Mouse (Mus musculus) embryonic facial prominence, embryonic 12.5 days (tissue): Measurements from ENCODE around the gene Sec62. TPM values are rescaled to one million over a fixed set of nuclear protein-coding genes. Genes with fewer than 3 reads are reported as not detected.
"Not testable (repeated sequence)": the region's sequence is repeated elsewhere in the genome, so short reads cannot be mapped to it uniquely, and the experiment has no call there.

Experiments
- ATAC-seq: fragments of 200-750 bp; cut with Nextera tagmentation; 2 replicates; pipeline ENCODE4 v1.8.0; 2017; ENCODE audit not compliant: insufficient number of reproducible peaks, insufficient read depth, low FRiP score, low TSS enrichment
- H3K27ac ChIP-seq: fragments of 300-500 bp; sonication (generic); 2 replicates; pipeline ENCODE4 v1.5.1; 2016; ENCODE audit warnings: mild to moderate bottlenecking
- H3K27me3 ChIP-seq: fragments of 300-500 bp; sonication (generic); 2 replicates; pipeline ENCODE4 v1.6.1; 2016; ENCODE audit warnings: mild to moderate bottlenecking, moderate library complexity
- H3K36me3 ChIP-seq: fragments of 300-500 bp; sonication (generic); 2 replicates; pipeline ENCODE4 v1.6.1; 2016; ENCODE audit warnings: mild to moderate bottlenecking
- H3K4me1 ChIP-seq: fragments of 300-500 bp; sonication (generic); 2 replicates; pipeline ENCODE4 v1.6.1; 2016
- H3K4me2 ChIP-seq: fragments of 300-500 bp; sonication (generic); replicated peaks from 2 replicates; pipeline ENCODE4 v1.6.1; 2016; ENCODE audit warnings: mild to moderate bottlenecking, moderate library complexity
- H3K4me3 ChIP-seq: fragments of 300-500 bp; sonication (generic); 2 replicates; pipeline ENCODE4 v1.5.1; 2016; ENCODE audit warnings: mild to moderate bottlenecking
- H3K9ac ChIP-seq: fragments of 300-500 bp; sonication (generic); 2 replicates; pipeline ENCODE4 v1.6.1; 2016; ENCODE audit warnings: mild to moderate bottlenecking, moderate library complexity
- H3K9me3 ChIP-seq: fragments of 300-500 bp; sonication (generic); 2 replicates; pipeline ENCODE4 v1.6.1; 2016; ENCODE audit warnings: mild to moderate bottlenecking, moderate library complexity
- WGBS: fragments of 180-500 bp; shearing (Covaris S2); methylation state at CpG from one replicate; pipeline ENCODE4 v1.1.7; 2016; 5-methylcytosine and 5-hydroxymethylcytosine counted together
- polyA plus RNA-seq: library from polyadenylated mRNA; unstranded; fragments of >200 nt; fragmentation: Nextera tagmentation; extraction: Ambion mirVana; gene quantifications from 2 replicates; pipeline ENCODE4 v1.2.1, GENCODE M21; 2016

The Sec62 gene
- polyA plus RNA-seq, 1 experiment from 2014 or later: 85.0 TPM

GRCm38 (mm10) chr3:30847413-30847812 lies 54.7 kb downstream of the Sec62 start:
- no peak overlapping the region for H3K9ac ChIP-seq
- ATAC-seq: no peak
- H3K27ac ChIP-seq: no peak overlapping the region
- H3K4me2 ChIP-seq: no peak overlapping the region
- H3K4me3 ChIP-seq: no peak overlapping the region
- H3K36me3 ChIP-seq: no peaks in the 10 kb centered on the region
- WGBS: 73% methylated on average over 1 of the region's 1 CpGs
- no peaks in the 10 kb centered on the region for H3K9me3 ChIP-seq
- H3K4me1 ChIP-seq: no peaks in the 10 kb centered on the region; the same call in 1 of the 2 replicates
- H3K27me3 ChIP-seq: no peaks in the 10 kb centered on the region

GRCm38 (mm10) chr3:30851422-30851821 lies 58.7 kb downstream of the Sec62 start:
- no peak for ATAC-seq
- H3K9me3 ChIP-seq: no peaks in the 10 kb centered on the region
- H3K4me2 ChIP-seq: no peak overlapping the region
- no peak overlapping the region for H3K4me3 ChIP-seq
- H3K4me1 ChIP-seq: peaks cover 8% of the 10 kb centered on the region
- peaks cover 16% of the 10 kb centered on the region for H3K27me3 ChIP-seq
- no peaks in the 10 kb centered on the region for H3K36me3 ChIP-seq
- H3K27ac ChIP-seq: no peak overlapping the region
- H3K9ac ChIP-seq: no peak overlapping the region
- 73% methylated on average over 6 of the region's 6 CpGs for WGBS

GRCm38 (mm10) chr3:30853596-30853995 lies 60.9 kb downstream of the Sec62 start:
- Histone ChIP-seq H3K27ac (no peak overlapping the region), H3K4me3 (no peak overlapping the region), H3K9ac (no peak overlapping the region), H3K4me2 (no peak overlapping the region), H3K27me3 (peaks cover 23% of the 10 kb centered on the region), H3K36me3 (no peaks in the 10 kb centered on the region), H3K9me3 (no peaks in the 10 kb centered on the region), H3K4me1 (peaks cover 8% of the 10 kb centered on the region)
- ATAC-seq: no peak
- WGBS: 90% methylated on average over 5 of the region's 5 CpGs

- Histone ChIP-seq H3K4me3 (peak within 1 kb of the TSS; percentile 61), H3K9ac (peak within 1 kb of the TSS; percentile 56), H3K27me3 (peaks cover 23% of the 10 kb centered on the region), H3K4me1 (peaks cover 8% of the 10 kb centered on the region), H3K4me2 (peak within 1 kb of the TSS; percentile 99), H3K36me3 (no peaks in the 10 kb centered on the region), H3K9me3 (no peaks in the 10 kb centered on the region), H3K27ac (no peak within 1 kb of the TSS)
- peak; percentile 74 for ATAC-seq
- WGBS: under 1% methylated on average over 75 of the region's 75 CpGs
These were observed 63.2 kb downstream of the Sec62 start, which contains the start of gene Gpr160 for GRCm38 (mm10) chr3:30855604-30856458. Gene Gpr160, plus strand, starts transcription at chr3:30855950.

GRCm38 (mm10) chr3:30859599-30859998 lies 66.9 kb downstream of the Sec62 start:
- H3K4me2 ChIP-seq, H3K4me3 ChIP-seq, H3K36me3 ChIP-seq, ATAC-seq, H3K9me3 ChIP-seq, H3K27ac ChIP-seq, H3K9ac ChIP-seq, H3K4me1 ChIP-seq: not testable (repeated sequence)
- peaks cover 23% of the 10 kb centered on the region for H3K27me3 ChIP-seq
- WGBS: 95% methylated on average over 8 of the region's 8 CpGs

- Histone ChIP-seq H3K36me3 (no peaks in the 10 kb centered on the region), H3K27me3 (peaks cover 14% of the 10 kb centered on the region), H3K4me1 (peaks cover 8% of the 10 kb centered on the region), H3K4me3 (no peak overlapping the region), H3K9ac (no peak overlapping the region), H3K27ac (no peak overlapping the region), H3K9me3 (no peaks in the 10 kb centered on the region), H3K4me2 (no peak overlapping the region)
- no peak for ATAC-seq
- WGBS: 71% methylated on average over 4 of the region's 4 CpGs
These were observed 68.0 kb downstream of the Sec62 start for GRCm38 (mm10) chr3:30860705-30861104.

- Histone ChIP-seq H3K9me3 (no peaks in the 10 kb centered on the region), H3K4me2 (no peak overlapping the region), H3K27me3 (no peaks in the 10 kb centered on the region), H3K4me3 (no peak overlapping the region), H3K4me1 (no peaks in the 10 kb centered on the region), H3K27ac (no peak overlapping the region), H3K36me3 (no peaks in the 10 kb centered on the region), H3K9ac (no peak overlapping the region)
- ATAC-seq: no peak
- 72% methylated on average over 5 of the region's 5 CpGs for WGBS
These were observed 71.2 kb downstream of the Sec62 start for GRCm38 (mm10) chr3:30863712-30864435.

- no peaks in the 10 kb centered on the region for H3K36me3 ChIP-seq
- no peaks in the 10 kb centered on the region for H3K4me1 ChIP-seq
- H3K27ac ChIP-seq: no peak overlapping the region
- H3K27me3 ChIP-seq: no peaks in the 10 kb centered on the region
- WGBS: 78% methylated on average over 1 of the region's 1 CpGs
- H3K4me3 ChIP-seq: no peak overlapping the region
- no peaks in the 10 kb centered on the region for H3K9me3 ChIP-seq
- no peak for ATAC-seq
- no peak overlapping the region for H3K4me2 ChIP-seq
- no peak overlapping the region for H3K9ac ChIP-seq
These were observed 72.0 kb downstream of the Sec62 start for GRCm38 (mm10) chr3:30864640-30865039.

- Histone ChIP-seq H3K4me3 (no peak overlapping the region), H3K9me3 (no peaks in the 10 kb centered on the region), H3K4me1 (no peaks in the 10 kb centered on the region), H3K27ac (no peak overlapping the region), H3K27me3 (no peaks in the 10 kb centered on the region), H3K9ac (no peak overlapping the region), H3K4me2 (no peak overlapping the region), H3K36me3 (no peaks in the 10 kb centered on the region)
- 82% methylated on average over 5 of the region's 5 CpGs for WGBS
- no peak for ATAC-seq
These were observed 75.5 kb downstream of the Sec62 start for GRCm38 (mm10) chr3:30868176-30868575.

- no peak overlapping the region for H3K4me3 ChIP-seq
- H3K4me1 ChIP-seq: no peaks in the 10 kb centered on the region
- H3K9ac ChIP-seq: no peak overlapping the region
- WGBS: 64% methylated on average over 5 of the region's 5 CpGs
- H3K9me3 ChIP-seq: no peaks in the 10 kb centered on the region
- no peaks in the 10 kb centered on the region for H3K36me3 ChIP-seq
- no peaks in the 10 kb centered on the region for H3K27me3 ChIP-seq
- no peak overlapping the region for H3K27ac ChIP-seq
- no peak for ATAC-seq
- H3K4me2 ChIP-seq: no peak overlapping the region
These were observed 76.0 kb downstream of the Sec62 start for GRCm38 (mm10) chr3:30868625-30869024.

GRCm38 (mm10) chr3:30869995-30870394 lies 77.3 kb downstream of the Sec62 start:
- Histone ChIP-seq H3K9ac (no peak overlapping the region), H3K27ac (no peak overlapping the region), H3K4me2 (no peak overlapping the region), H3K4me3 (no peak overlapping the region), H3K4me1 (no peaks in the 10 kb centered on the region), H3K36me3 (no peaks in the 10 kb centered on the region), H3K9me3 (no peaks in the 10 kb centered on the region), H3K27me3 (no peaks in the 10 kb centered on the region)
- 79% methylated on average over 1 of the region's 1 CpGs for WGBS
- no peak for ATAC-seq
